ENCODE assay signal across 9 mouse cellular contexts in genomic region chr4:57091363-57091762, GRCm38 (mm10). TPM values are rescaled to one million over a fixed set of nuclear protein-coding genes. Genes with fewer than 3 reads are reported as not detected.
DNase-seq lines count a peak whose midpoint lies in the region; TF ChIP-seq lines count a peak whose summit lies in the region.
"Had no signal": no experiment of that assay in that cellular context is flagged by ENCODE, and none has a peak within 500 bp of the region (broad histone marks: within the 10 kb centered on the region; RNA-seq: fewer than 3 reads in every experiment).

No protein-coding gene starts in this region.

- peak overlapping the region; percentile 72 for H3K27ac ChIP-seq in spleen, adult 2 months (ENCODE audit: insufficient read depth, low read length)
- H3K27ac ChIP-seq: macrophage had no signal

- H3K4me3 ChIP-seq in spleen, adult 2 months (ENCODE audit: extremely low read depth, insufficient read depth, insufficient read length) = peak overlapping the region; percentile 16; the same call in 1 of the 2 replicates

- 26% methylated on average over 12 of the region's 12 CpGs for WGBS in spleen, adult 2 months

- H3K4me1 ChIP-seq in spleen, adult 2 months (ENCODE audit: control insufficient read depth, insufficient read depth, insufficient read length) = 0 out of 2 replicates have a peak, but pooled peaks cover 3% of the 10 kb centered on the region

- no peak for TF ChIP-seq POLR2A in spleen, adult 2 months (IDR thresholded peaks at IDR 0.05; ENCODE audit: low read depth, low read length)

- no peak for TF ChIP-seq CTCF in spleen, adult 2 months (IDR thresholded peaks at IDR 0.05; ENCODE audit: extremely low read depth, insufficient read depth, insufficient read length, insufficient replicate concordance)

- DNase-seq in lung, adult 18-20 months = peak; percentile 21 to 63
- DNase-seq in lung, postnatal 14 days = no peak
- peak; percentile 64 for DNase-seq in embryo, embryonic 10 days (ENCODE audit: low spot score)
- peak; percentile 64 for DNase-seq in lung, postnatal 25 days (ENCODE audit: low spot score)
- peak; percentile 63 to 71 for DNase-seq in spleen, adult 2 months (ENCODE audit: low read depth in 1 of 2, low spot score in 2 of 2)
- DNase-seq in cerebellum, postnatal 10 days = no peak
- no peak for DNase-seq in heart, adult 9 months (ENCODE audit: low spot score in 2 of 2)
- no peak for DNase-seq in layer of hippocampus, postnatal 25 days (ENCODE audit: extremely low spot score in 1 of 2, low spot score in 1 of 2)

- H3K36me3 ChIP-seq in spleen, adult 2 months (ENCODE audit: control insufficient read depth, insufficient read depth, low read length) = no peaks in the 10 kb centered on the region

- no peaks in the 10 kb centered on the region for H3K27me3 ChIP-seq in spleen, adult 2 months (ENCODE audit: control insufficient read depth, insufficient read depth, low read length)

RNA-seq across cellular contexts. Expression of gene Epb41l4b, which starts 51.9 kb away (rescaled TPM):
- 0.61 and 0.78 TPM in 2 replicates for polyA plus RNA-seq in spleen, adult 2 months (2012; rRNA removed)
- total RNA-seq in layer of hippocampus, postnatal 25 days (2021) = 10 to 100 TPM; 19.0 to 21.0 TPM
- polyA plus RNA-seq: macrophage had no signal

Comparison
In these comparisons a context has a peak if more than half of its experiments do, and no peak if none do; other contexts are left out.
1. DNase-seq: peak in lung, adult 18-20 months (2 of 2), embryo, embryonic 10 days (single experiment), lung, postnatal 25 days (single experiment) and spleen, adult 2 months (2 of 2); none in lung, postnatal 14 days (single experiment), cerebellum, postnatal 10 days (0 of 2), heart, adult 9 months (0 of 2) and layer of hippocampus, postnatal 25 days (0 of 2).